Mouse (Mus musculus) G1E (cell line): ENCODE measurements around the gene Olfr74. TPM values are rescaled to one million over a fixed set of nuclear protein-coding genes. Genes with fewer than 3 reads are reported as not detected.

Source experiments
- polyA plus RNA-seq: library from polyadenylated mRNA; stranded (reverse); fragments of >175 nt; gene quantifications from 2 replicates; pipeline ENCODE4 v1.2.3, GENCODE M21; 2012
- total RNA-seq, 2 experiments: library from RNA; stranded (forward) in 1 of 2; stranded (reverse) in 1 of 2; fragments of 200-1000 nt in 1 of 2; fragments of >200 nt in 1 of 2; fragmentation: Nextera tagmentation in 1 of 2; gene quantifications; 2 replicates each; pipeline ENCODE4 v1.2.3; 2014 to 2017

Gene Olfr74
- total and polyA plus RNA-seq, 3 experiments = not detected

Other genes with a start within 250 kb of the Olfr74 start
Only the 20 nearest of the 25 such genes appear.
- gene Olfr1143, start 174.1 kb downstream of the Olfr74 start, total RNA-seq (2014; fragmentation: Nextera tagmentation) = not detected in 2 replicates
- gene Olfr1143, start 174.1 kb downstream of the Olfr74 start, total RNA-seq (2017) = 0.05 and 0.29 TPM in 2 replicates
- not detected in 2 replicates for gene Olfr1143, start 174.1 kb downstream of the Olfr74 start, polyA plus RNA-seq
- not detected in 2 replicates for gene Olfr1145, start 164.8 kb downstream of the Olfr74 start, total RNA-seq (2014; fragmentation: Nextera tagmentation)
- gene Olfr1145, start 164.8 kb downstream of the Olfr74 start, total RNA-seq (2017) = not detected in 2 replicates
- not detected in 2 replicates for gene Olfr1145, start 164.8 kb downstream of the Olfr74 start, polyA plus RNA-seq
- not detected in 2 replicates for gene Olfr1148, start 144.1 kb downstream of the Olfr74 start, total RNA-seq (2014; fragmentation: Nextera tagmentation)
- 0.11 TPM in 1 of 2 replicates, not detected in the other for gene Olfr1148, start 144.1 kb downstream of the Olfr74 start, total RNA-seq (2017)
- not detected in 2 replicates for gene Olfr1148, start 144.1 kb downstream of the Olfr74 start, polyA plus RNA-seq
- not detected in 2 replicates for gene Olfr1150-ps1, start 130.7 kb downstream of the Olfr74 start, total RNA-seq (2014; fragmentation: Nextera tagmentation)
- gene Olfr1150-ps1, start 130.7 kb downstream of the Olfr74 start, total RNA-seq (2017) = 0.06 TPM in 1 of 2 replicates, not detected in the other
- gene Olfr1150-ps1, start 130.7 kb downstream of the Olfr74 start, polyA plus RNA-seq = not detected in 2 replicates
- not detected in 2 replicates for gene Olfr1151, start 118.8 kb downstream of the Olfr74 start, total RNA-seq (2014; fragmentation: Nextera tagmentation)
- gene Olfr1151, start 118.8 kb downstream of the Olfr74 start, total RNA-seq (2017) = 0.38 TPM in 1 of 2 replicates, not detected in the other
- gene Olfr1151, start 118.8 kb downstream of the Olfr74 start, polyA plus RNA-seq = not detected in 2 replicates
- gene Olfr1152, start 108.2 kb downstream of the Olfr74 start, total RNA-seq (2014; fragmentation: Nextera tagmentation) = not detected in 2 replicates
- 0.12 and 0.16 TPM in 2 replicates for gene Olfr1152, start 108.2 kb downstream of the Olfr74 start, total RNA-seq (2017)
- not detected in 2 replicates for gene Olfr1152, start 108.2 kb downstream of the Olfr74 start, polyA plus RNA-seq
- gene Olfr1153, start 79.7 kb downstream of the Olfr74 start, total RNA-seq (2014; fragmentation: Nextera tagmentation) = not detected in 2 replicates
- 0.12 and 0.27 TPM in 2 replicates for gene Olfr1153, start 79.7 kb downstream of the Olfr74 start, total RNA-seq (2017)
- not detected in 2 replicates for gene Olfr1153, start 79.7 kb downstream of the Olfr74 start, polyA plus RNA-seq
- gene Olfr1154, start 69.5 kb downstream of the Olfr74 start, total RNA-seq (2014; fragmentation: Nextera tagmentation) = not detected in 2 replicates
- gene Olfr1154, start 69.5 kb downstream of the Olfr74 start, total RNA-seq (2017) = not detected in 2 replicates
- not detected in 2 replicates for gene Olfr1154, start 69.5 kb downstream of the Olfr74 start, polyA plus RNA-seq
- gene Olfr1155, start 29.5 kb downstream of the Olfr74 start, total RNA-seq (2014; fragmentation: Nextera tagmentation) = not detected in 2 replicates
- 0.06 and 0.33 TPM in 2 replicates for gene Olfr1155, start 29.5 kb downstream of the Olfr74 start, total RNA-seq (2017)
- gene Olfr1155, start 29.5 kb downstream of the Olfr74 start, polyA plus RNA-seq = not detected in 2 replicates
- not detected in 2 replicates for gene Olfr1156, start 21.6 kb downstream of the Olfr74 start, total RNA-seq (2014; fragmentation: Nextera tagmentation)
- gene Olfr1156, start 21.6 kb downstream of the Olfr74 start, total RNA-seq (2017) = 0.16 and 0.29 TPM in 2 replicates
- not detected in 2 replicates for gene Olfr1156, start 21.6 kb downstream of the Olfr74 start, polyA plus RNA-seq
- not detected in 2 replicates for gene Olfr1157, start 6.4 kb downstream of the Olfr74 start, total RNA-seq (2014; fragmentation: Nextera tagmentation)
- gene Olfr1157, start 6.4 kb downstream of the Olfr74 start, total RNA-seq (2017) = not detected in 2 replicates
- not detected in 2 replicates for gene Olfr1157, start 6.4 kb downstream of the Olfr74 start, polyA plus RNA-seq
- not detected in 2 replicates for gene Olfr1158, start 15.4 kb upstream of the Olfr74 start, total RNA-seq (2014; fragmentation: Nextera tagmentation)
- gene Olfr1158, start 15.4 kb upstream of the Olfr74 start, total RNA-seq (2017) = 0.29 TPM in 1 of 2 replicates, not detected in the other
- not detected in 2 replicates for gene Olfr1158, start 15.4 kb upstream of the Olfr74 start, polyA plus RNA-seq
- gene Olfr1160, start 33.6 kb upstream of the Olfr74 start, total RNA-seq (2014; fragmentation: Nextera tagmentation) = not detected in 2 replicates
- 0.16 and 0.29 TPM in 2 replicates for gene Olfr1160, start 33.6 kb upstream of the Olfr74 start, total RNA-seq (2017)
- not detected in 2 replicates for gene Olfr1160, start 33.6 kb upstream of the Olfr74 start, polyA plus RNA-seq
- not detected in 2 replicates for gene Olfr1161, start 48.1 kb upstream of the Olfr74 start, total RNA-seq (2014; fragmentation: Nextera tagmentation)
- gene Olfr1161, start 48.1 kb upstream of the Olfr74 start, total RNA-seq (2017) = 0.23 TPM in 1 of 2 replicates, not detected in the other
- gene Olfr1161, start 48.1 kb upstream of the Olfr74 start, polyA plus RNA-seq = not detected in 2 replicates
- gene Olfr73, start 63.0 kb upstream of the Olfr74 start, total RNA-seq (2014; fragmentation: Nextera tagmentation) = not detected in 2 replicates
- 0.38 TPM in 1 of 2 replicates, not detected in the other for gene Olfr73, start 63.0 kb upstream of the Olfr74 start, total RNA-seq (2017)
- gene Olfr73, start 63.0 kb upstream of the Olfr74 start, polyA plus RNA-seq = not detected in 2 replicates
- not detected in 2 replicates for gene Olfr1162, start 76.5 kb upstream of the Olfr74 start, total RNA-seq (2014; fragmentation: Nextera tagmentation)
- gene Olfr1162, start 76.5 kb upstream of the Olfr74 start, total RNA-seq (2017) = 0.06 TPM in 1 of 2 replicates, not detected in the other
- not detected in 2 replicates for gene Olfr1162, start 76.5 kb upstream of the Olfr74 start, polyA plus RNA-seq
- not detected in 2 replicates for gene Olfr1163, start 97.2 kb upstream of the Olfr74 start, total RNA-seq (2014; fragmentation: Nextera tagmentation)
- 0.12 TPM in 1 of 2 replicates, not detected in the other for gene Olfr1163, start 97.2 kb upstream of the Olfr74 start, total RNA-seq (2017)
- not detected in 2 replicates for gene Olfr1163, start 97.2 kb upstream of the Olfr74 start, polyA plus RNA-seq
- not detected in 2 replicates for gene Olfr1164, start 119.3 kb upstream of the Olfr74 start, total RNA-seq (2014; fragmentation: Nextera tagmentation)
- not detected in 2 replicates for gene Olfr1164, start 119.3 kb upstream of the Olfr74 start, total RNA-seq (2017)
- not detected in 2 replicates for gene Olfr1164, start 119.3 kb upstream of the Olfr74 start, polyA plus RNA-seq
- gene Olfr1166, start 153.6 kb upstream of the Olfr74 start, total RNA-seq (2014; fragmentation: Nextera tagmentation) = not detected in 2 replicates
- gene Olfr1166, start 153.6 kb upstream of the Olfr74 start, total RNA-seq (2017) = 0.05 TPM in 1 of 2 replicates, not detected in the other
- not detected in 2 replicates for gene Olfr1166, start 153.6 kb upstream of the Olfr74 start, polyA plus RNA-seq
- not detected in 2 replicates for gene Olfr1167, start 180.5 kb upstream of the Olfr74 start, total RNA-seq (2014; fragmentation: Nextera tagmentation)
- 0.16 TPM in 1 of 2 replicates, not detected in the other for gene Olfr1167, start 180.5 kb upstream of the Olfr74 start, total RNA-seq (2017)
- gene Olfr1167, start 180.5 kb upstream of the Olfr74 start, polyA plus RNA-seq = not detected in 2 replicates